Mouse (Mus musculus) ES-CJ7 (cell line): Measurements from ENCODE around the gene Slc41a2.

ENCODE experiments used
- DNase-seq: peaks from one replicate; pipeline ENCODE4 v3.0.0; 2011; ENCODE audit warnings: low read depth, low spot score

The Slc41a2 gene

DNA sequence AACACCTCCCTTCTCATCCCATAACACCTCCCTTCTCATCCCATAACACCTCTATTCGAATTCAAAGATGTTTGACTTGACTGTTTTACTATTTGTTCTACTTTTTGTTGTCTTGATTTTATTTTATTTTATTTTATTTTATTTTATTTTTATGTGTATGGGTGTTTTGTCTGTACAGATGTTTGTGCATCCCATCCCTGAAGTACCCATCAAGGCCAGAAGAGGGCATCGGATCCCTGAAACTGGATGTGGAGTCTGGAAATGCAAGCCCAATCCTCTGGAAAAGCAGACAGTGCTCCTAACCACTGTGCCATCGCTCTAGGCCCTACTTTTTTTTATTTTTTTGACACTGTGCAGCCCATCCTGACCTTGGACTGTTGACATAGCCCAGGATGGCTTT is 112.7 kb downstream of the Slc41a2 start:
- DNase-seq, result peak; percentile 58

DNA sequence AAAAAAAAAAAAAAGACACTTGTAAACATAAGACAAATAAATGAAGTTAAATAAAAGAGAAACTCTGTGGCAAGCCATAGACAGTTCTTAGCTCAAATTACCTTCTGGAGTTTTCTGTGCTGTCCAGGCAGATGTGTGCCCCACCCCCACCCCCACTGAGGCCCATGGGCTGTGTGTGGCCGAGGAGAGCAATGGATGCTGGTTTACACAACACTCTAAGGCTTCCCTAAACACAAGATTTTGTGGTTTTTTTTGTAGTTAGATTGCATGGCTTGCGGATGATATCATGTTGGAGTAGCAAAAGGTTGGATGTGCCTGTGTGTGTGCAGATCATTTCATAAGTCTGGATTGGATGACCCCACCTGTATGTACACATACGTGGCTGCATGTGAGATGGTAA is 116.8 kb downstream of the Slc41a2 start:
- no peak for DNase-seq

DNA sequence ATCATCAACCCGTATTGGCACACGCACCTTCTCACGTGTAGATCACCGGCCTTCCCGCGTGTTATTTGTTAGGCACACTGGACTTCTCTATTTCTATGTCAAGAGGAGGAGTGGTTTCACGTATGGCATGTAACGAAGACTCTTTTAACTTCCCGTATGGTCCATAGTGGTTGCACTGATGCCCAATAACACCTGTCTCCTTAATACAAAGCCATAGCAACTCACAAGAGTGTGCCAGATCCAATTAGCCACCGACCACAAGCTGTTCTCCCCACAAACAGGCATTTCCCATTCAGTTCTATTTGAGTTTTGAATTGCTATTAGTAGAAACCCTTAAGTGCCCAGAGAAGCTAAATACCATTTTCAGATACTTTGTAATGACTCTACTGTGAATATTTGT is 117.5 kb downstream of the Slc41a2 start:
- DNase-seq, result no peak

DNA sequence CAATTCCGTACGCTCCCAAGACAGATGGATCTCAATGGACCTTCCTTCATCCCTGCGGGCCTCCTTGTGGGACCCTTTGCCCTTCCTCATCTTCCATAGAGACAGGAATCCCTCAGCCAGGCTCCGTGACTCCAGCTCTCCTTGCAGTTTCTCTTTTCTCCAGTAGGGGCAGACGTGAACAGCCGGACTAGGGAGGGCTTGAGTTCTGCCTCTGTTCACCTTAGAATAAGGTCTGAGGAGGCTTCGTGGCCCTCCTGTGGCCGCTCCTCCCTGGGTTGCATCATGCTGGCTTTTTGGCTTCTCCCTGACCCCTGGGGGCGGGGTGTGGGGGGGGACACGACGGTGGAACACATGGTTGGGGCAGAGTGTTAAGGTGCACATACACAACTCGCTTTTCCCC is 118.0 kb downstream of the Slc41a2 start:
- DNase-seq, result peak; percentile 83

DNA sequence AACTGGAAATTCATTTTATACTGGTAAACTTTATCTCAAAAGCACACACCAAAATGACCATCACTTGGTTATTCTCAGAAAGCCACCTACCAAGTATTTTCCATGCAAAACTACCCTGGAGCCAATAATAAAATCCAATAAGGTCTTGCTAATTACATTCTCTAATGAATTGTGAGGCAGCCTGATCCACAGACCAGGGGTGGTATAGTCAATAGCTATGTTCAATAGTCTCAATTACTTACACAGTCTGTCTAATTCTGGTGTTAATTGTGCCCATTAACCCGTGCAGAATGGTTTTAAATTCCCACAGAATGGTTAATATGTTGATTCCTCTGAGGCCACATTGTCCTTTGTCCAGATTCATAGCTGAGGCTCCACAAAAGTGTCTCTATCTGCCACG is 118.9 kb downstream of the Slc41a2 start:
- no peak for DNase-seq

DNA sequence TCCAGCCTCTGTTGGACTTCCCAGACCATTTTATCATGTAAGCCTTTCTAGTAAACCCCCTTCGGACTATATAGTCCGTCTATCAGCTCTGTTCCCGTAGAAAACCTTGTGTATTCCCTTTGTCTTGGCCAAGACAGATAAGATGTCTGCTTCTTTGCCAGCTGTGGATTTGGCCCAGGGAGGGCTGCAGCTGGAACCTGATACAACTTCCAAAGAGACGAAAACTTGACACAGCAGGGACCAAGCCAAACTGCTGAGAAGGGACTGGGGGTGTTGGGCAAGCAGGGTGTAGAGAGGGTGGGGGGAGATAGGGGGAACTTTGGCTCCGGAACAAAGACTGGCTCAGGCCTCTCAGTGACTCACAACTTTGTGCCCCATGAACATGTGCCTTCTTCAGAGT is 120.4 kb downstream of the Slc41a2 start:
- DNase-seq, result no peak

DNA sequence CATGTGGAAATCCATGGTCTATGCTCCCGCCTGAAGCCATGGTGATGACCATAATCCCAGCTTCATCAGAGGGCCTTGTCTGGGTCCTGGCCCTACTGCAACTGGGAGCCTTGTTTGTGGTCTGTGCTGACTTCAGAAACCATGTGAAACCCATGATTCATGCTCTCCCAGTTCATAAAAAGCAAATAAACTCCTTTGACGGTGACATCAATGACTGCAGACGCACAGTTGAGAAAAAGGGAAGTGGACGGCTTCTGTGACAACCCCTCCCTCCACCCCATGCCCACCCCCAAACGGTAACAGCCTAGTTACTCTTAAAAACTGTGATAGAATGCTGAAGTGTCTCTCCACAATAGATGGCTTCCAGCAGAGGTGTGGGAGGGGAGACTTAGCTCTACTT is 122.1 kb downstream of the Slc41a2 start:
- no peak for DNase-seq

DNA sequence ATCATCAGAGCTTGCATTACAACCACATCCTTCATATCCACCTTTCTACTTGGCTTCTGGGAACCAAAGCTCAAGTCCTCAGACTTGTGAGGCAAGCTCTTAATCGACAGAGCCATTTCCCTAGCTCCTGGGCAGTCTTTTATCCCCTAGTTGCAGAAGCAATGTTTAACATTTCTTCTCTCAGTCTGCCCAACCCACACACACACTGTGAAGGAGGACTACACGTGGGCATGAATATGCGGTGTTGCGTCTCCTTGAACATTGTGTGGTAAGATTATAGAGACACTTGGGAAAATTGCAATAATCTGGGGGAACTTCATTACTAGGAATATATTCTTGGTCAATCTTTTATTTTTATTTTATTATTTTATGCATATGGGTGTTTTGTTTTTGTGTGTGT is 125.1 kb downstream of the Slc41a2 start:
- no peak for DNase-seq

DNA sequence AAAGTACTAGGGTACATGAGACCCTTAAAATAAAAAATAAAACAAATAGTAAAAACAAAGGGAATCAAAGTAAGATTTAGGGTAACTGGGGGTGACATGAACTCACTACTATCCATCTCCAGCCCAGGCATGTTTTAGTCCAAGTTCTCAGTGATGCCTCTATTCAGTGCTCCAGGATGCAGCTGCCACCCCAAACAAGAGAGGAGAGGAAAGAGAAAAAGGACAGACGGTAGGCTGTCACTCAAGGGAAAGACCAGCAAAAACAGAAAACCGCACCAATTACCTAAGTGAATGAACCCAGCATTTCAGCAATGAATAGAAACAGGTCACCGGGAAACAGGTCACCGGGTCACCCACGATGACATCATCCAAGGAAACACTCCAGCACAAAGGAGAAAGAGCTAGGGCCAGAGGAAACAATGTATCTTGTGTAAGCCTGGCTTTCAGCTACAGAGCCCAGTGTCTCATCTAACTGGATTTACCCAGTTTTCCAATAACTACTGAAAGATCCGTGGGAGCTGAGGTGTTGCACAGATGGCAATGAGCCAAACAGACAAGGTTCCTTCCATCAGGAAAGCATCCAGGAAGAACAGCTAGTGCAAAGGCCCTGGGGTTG is 126.6 kb downstream of the Slc41a2 start:
- no peak for DNase-seq

DNA sequence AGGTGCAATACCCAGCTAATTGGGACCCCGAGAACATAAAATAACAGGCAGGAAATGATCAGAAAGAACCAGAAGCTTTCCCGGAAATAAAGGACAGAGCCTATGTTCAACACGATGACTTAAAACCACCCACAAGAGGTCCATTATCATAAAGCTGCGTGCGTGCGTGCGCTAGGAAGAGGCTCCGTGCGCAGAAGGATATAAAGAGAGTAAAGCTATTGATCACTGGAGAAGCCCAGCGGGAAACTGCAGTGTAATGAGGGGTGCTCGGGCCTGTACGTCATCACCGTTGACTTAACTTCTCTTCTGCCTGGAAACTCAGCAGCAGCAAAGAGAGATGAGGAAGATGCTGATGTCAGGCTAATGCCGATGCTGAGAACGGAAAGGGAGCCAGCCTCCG is 127.6 kb downstream of the Slc41a2 start:
- DNase-seq, result no peak

DNA sequence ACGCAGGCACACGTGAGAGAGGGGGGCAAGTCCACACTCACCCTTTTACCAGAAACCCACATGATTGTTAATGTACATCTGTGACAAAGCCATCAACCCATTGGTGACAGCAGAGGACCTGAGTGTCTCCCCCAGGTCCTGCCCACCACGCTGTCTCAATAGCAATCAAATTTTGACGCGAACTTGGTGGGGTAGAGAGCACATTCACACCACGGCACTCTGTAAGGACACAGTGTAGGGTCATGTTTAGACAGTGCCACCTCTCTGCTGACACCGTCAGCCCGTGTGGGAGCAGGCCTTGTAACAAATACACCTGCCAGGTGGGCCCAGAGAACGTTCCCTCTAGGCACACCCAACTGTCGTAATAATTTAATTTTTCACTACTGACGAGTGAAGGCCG is 128.3 kb downstream of the Slc41a2 start:
- no peak for DNase-seq

DNA sequence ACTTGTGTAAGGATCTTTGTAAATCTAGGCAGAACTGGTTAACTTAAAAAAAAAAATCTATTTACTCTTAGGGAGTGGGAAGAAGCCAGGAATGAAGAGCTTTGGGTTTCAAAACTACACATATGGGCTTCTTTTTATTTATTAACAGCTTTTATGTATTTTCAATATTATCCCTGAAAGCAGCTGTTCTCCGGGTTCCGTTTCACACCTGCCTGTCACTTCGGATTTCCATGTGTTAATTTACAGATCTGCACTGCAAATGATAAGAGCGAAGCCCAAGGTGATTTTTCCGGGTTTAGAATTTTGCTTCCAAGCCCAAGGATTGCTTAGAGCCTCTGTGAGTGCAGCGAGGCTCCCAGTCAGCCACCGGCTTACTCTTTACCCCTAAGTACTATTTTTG is 129.2 kb downstream of the Slc41a2 start:
- no peak for DNase-seq

DNA sequence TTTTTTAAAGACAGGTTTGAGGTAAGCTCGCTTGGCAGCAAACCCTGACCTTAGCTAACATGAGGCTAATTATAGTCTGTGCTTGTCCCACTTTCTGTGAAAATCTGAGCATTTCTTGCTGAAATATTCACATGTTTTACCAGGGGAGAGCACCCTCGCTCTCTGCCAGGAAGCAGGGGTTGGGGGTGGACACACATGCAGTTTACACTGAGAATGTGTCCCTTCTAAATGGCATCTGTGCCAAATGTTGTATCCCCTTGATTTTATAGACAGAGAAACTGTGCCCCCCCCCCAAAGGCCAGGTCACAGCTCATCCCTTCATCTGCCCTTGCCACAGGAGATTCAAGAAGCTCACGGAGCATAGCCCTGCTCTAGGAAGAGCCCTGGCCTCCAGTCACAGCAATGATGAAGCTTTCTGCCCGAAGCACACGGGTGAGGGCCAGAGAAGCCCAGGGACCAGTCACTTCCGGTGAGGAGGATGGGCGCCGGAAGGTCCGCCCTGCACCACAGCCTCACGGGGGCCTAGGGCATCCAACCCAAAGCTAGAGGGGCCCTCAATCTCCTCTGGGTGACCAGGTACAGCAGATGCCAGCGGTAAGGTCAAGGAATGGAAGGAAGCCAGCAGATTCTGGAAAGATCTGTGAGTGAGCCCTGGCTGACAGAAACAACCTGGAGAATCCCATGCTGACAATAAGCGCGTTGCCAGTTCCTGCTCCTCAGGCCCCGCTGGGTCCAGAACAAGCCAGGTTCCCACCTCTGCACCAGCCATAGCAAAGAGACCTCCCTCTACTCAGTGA is 134.6 kb downstream of the Slc41a2 start:
- DNase-seq, result no peak

DNA sequence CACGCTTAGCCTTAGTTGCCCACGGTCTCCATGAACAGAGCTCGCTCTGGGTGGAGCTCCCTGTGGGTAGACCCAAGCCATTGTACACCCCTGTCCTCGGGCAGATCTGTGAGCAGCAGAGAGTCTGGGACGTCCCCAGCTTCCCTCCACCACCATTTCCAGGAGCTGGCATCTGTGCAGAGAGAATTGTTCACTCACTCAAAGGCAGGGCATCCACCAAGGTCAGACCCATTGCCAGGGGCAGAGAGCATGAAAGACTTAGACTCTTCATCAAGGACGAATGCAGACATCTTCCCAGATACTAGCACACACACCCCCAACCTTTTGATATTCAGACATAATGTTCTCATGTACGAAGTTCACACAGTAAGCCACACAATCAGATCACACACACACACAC is 136.2 kb downstream of the Slc41a2 start:
- DNase-seq, result no peak

DNA sequence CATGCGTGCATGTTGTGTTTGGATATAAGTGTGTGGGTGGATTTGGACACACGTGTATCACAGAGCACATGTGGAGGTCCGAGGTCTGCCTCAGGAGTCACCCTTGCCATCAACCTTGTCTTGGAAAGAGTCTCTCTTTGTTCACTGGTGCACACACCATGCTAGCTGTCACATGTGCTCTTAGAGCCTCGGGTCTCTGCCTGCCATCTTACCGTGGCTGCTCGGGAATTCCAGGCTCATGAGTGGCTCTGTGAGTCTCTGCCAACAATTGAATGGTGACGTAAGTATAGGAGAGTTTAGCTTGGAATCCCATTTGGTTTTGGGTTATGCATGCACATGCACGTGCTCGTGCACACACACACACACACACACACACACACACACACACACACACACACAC is 138.4 kb downstream of the Slc41a2 start:
- DNase-seq, result no peak

DNA sequence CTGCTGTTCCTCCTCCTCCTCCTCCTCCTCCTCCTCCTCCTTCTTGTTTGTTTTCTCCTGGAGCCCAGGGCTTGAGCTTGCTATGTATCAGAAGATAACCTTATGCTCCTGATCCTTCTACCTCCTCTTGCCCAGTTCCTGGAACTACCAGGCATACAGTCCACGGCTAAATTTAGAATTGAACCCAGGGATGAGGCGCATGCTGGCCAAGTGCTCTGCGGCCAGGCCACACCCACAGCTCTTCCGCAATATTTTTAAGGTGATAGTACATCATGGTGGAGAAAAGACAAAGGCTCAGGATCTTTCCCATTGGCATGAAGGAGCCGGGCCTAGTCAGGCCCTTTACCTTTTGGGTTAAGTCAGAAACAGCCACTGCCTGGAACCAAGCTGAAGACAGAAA is 139.0 kb downstream of the Slc41a2 start:
- DNase-seq, result no peak

DNA sequence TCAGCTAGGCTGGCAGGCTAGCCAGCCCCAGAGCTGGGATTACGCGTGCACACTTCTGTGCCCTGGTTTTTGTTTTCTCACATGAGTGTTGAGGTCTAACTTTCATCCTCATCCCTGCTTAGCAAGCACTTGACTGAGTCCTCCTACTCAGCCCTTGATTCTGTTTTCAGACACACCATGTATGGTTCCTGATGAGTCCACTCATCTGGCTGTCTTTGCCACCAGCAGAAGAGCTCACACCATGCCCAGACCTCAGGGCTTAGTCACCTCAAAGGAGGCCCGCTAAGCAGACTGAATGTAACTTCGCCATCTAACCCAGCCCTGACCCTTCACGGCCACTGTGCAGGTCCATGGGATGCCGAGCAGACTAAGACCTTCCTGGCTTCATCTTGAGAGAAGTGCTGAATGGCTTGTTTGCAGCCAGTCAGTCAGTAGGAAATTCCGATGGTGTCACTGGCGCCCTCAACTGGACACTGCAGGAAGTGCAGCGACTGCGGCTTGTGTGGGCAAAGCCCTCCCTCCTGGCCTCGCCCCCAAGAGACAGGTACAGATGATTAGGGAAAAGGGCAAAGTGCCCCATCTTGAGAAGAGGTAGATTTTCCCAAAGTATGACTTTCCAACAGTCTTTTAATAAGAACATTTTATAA is 139.9 kb downstream of the Slc41a2 start:
- DNase-seq, result peak; percentile 76

DNA sequence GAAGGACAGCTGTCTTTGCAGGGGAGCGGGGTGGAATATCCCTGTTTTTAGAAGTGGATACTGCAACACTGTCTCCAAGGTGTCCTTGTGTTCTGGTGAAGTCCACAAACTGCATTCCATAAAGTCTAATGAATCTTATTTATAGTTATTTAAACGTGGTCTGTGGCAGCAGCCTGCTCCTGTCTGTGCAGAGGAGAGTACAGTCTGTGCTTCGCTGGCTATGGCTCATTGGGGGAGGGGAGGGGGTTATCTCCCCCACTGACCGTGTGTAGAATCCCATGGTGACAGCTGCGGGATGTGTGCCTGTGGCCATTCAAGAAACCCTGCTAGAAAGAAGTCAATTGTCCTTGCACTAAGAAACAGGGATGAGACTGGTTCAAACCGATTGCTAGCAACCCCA is 145.7 kb downstream of the Slc41a2 start:
- peak; percentile 25 for DNase-seq

DNA sequence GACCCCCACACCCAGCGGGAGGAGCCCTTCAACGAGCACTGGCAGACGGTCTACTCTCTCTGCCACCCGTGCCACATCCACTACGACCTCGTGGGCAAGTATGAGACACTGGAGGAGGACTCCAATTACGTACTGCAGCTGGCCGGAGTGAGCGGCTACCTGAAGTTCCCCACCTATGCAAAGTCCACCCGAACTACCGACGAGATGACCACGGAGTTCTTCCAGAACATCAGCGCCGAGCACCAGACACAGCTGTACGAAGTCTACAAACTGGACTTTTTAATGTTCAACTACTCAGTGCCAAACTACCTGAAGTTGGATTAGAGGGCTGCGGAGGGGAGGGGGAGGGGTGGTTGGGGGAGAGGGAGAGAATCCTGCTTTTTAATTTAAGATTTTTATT is 146.2 kb downstream of the Slc41a2 start:
- no peak for DNase-seq

DNA sequence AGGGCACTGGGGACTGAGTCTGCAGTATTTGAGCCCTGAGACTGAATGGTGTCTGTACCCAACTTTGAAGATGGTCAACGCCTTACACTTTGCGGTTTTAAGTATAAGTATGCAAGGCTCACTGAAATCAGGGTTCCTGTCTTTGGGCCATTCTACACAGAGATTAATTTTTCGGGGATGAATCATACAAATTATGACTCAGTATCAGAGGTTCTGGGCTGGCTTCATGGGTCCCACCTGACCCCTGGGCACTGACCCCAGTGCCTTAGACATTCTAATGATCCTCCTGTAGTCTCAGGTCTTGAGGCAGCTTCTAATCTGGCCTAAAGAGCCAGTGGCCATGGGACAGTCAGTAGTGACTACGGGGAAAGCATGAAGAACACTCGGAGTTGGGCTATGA is 148.6 kb downstream of the Slc41a2 start:
- no peak for DNase-seq

DNA sequence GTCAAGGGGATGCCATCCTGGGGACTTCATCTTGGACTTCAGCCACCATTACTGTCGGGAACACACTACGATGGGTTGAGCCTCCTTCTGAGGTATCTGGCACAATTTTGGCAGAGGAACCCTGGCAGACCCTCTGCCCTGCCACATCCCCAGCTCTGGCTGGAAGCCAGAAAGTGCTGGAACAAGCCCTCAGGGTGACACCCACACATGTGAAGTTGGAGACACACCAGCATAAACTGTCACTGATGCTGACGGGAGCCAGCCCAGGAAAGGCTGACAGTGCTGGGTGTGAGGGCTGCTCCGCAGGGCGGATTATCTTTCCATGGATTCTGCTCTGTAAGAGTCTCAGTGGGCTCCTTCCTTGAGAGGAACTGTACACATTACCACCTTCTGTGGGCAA is 150.7 kb downstream of the Slc41a2 start:
- DNase-seq, result no peak

DNA sequence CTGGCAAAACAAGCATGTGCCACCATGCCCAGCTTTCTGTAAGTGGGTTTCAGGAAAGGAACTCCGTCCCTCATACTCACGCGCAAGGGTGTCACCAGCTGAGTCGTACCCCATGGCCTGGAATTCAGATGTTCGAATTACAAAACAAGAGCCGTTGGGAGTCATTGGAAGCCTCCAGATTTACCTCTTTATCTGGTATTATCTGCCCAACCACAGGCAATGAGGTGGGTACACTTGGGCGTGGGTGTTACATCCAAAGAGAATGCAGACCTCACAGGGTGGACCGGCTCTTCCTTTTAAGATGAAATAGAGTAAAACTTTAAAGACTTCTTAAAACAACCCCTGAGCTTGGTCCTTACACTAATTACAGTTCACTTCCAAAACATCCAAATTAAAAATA is 151.5 kb downstream of the Slc41a2 start:
- DNase-seq, result no peak

DNA sequence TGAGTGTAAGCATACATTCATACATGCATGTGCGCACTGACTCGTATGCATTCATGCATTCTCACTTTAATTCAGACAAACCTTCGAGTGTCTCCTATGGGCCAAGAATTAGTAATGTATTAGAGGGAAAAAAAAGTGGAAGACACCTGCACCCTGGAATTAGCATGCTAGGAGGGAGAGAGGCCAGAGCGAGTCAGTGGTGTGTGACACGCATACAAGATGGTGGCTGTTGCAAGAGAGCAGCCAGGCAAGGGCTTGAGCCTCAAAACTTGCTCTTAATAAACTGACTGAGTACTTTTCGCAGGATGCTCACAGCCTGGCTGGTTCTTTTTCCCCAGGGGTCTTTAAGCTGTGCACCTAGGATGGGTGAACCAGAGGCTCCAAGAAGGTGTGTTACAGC is 152.6 kb downstream of the Slc41a2 start:
- DNase-seq, result no peak
